Mouse (Mus musculus) G1E (cell line): Measurements from ENCODE around the gene Amhr2.

Experiments used
- CTCF ChIP-seq: IDR thresholded peaks from 2 replicates; pipeline ENCODE4 v1.5.1; 2012; ENCODE audit warnings: low read depth, low read length, inconsistent platforms, mixed read lengths
- GATA1 ChIP-seq: IDR thresholded peaks from 2 replicates; pipeline ENCODE4 v1.6.1; 2012; ENCODE audit warnings: borderline replicate concordance, low read length, inconsistent platforms, mixed read lengths
- TAL1 ChIP-seq: conservative IDR thresholded peaks from 2 replicates; pipeline ENCODE4 v1.6.1; 2012; ENCODE audit warnings: low read depth, low read length, inconsistent platforms, mixed read lengths

DNA sequence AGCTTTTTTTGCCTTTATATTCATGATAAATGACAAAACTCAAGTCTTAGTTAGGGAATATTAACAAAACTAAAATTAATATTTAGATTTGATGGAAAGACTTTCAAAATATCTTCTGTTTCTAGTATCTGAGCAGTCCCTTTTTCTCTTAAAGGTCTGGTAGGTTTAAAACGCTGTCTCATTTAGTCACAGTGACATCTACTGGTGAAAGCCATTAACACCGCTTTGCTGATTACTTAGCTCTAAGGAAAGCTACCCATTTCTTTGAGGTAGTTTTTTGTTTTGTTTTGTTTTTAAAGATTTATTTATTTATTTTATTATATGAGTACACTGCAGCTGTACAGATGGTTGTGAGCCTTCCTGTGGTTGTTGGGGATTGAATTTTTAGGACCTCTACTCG, 23.7 kb upstream of the Amhr2 start:
- TF ChIP-seq CTCF (no peak), GATA1 (no peak), TAL1 (no peak)
